Mouse (Mus musculus) thymus, adult 2 months (tissue): ENCODE results near the gene Apoa5.

Experiments
- CTCF ChIP-seq: fragments of 200-500 bp; IDR thresholded peaks from 2 replicates; pipeline ENCODE4 v1.5.1; 2012; ENCODE audit warnings: mild to moderate bottlenecking, control low read depth, low read length, moderate library complexity, borderline replicate concordance; ENCODE audit not compliant: control insufficient read depth, poor library complexity, insufficient read depth; ENCODE audit errors: extremely low read depth
- POLR2A ChIP-seq: fragments of 200-500 bp; IDR thresholded peaks from 2 replicates; pipeline ENCODE4 v1.6.1; 2012; ENCODE audit warnings: mild to moderate bottlenecking, low read length, control low read depth, moderate library complexity; ENCODE audit not compliant: control insufficient read depth, poor library complexity, insufficient read depth; ENCODE audit errors: extremely low read depth

DNA sequence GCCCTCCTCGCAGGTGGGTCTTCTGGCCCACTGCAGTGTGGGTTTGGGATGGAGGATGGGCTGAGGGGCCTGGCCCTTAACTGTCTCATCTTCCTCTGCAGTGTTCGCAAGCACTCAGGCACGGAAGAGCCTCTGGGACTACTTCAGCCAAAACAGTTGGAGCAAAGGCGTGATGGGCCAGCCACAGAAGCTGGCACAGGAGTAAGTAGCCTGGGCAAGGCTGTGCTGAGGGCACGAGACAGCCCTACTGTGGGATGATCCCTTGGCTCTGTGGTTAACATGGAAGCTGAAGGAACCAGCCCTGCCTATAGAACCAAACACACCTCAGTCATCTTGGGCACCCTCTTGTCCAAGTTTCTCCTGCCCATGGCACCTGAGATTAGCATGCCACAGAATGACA lies 692 bp downstream of the Apoa5 start:
- TF ChIP-seq POLR2A, result no peak
- TF ChIP-seq CTCF, result no peak
